Mouse (Mus musculus) midbrain, embryonic 11.5 days (tissue): ENCODE data around the gene Hcfc2. TPM values are rescaled to one million over a fixed set of nuclear protein-coding genes. Genes with fewer than 3 reads are reported as not detected.

ENCODE experiments used
- ATAC-seq: fragments of 200-750 bp; cut with Nextera tagmentation; 2 replicates; pipeline ENCODE4 v1.8.0; 2017; ENCODE audit warnings: moderate TSS enrichment, moderate library complexity; ENCODE audit not compliant: low FRiP score
- DNase-seq: peaks from one replicate; pipeline ENCODE4 v3.0.0; 2015; ENCODE audit warnings: low spot score; ENCODE audit errors: missing footprints
- H3K27ac ChIP-seq: fragments of 300-500 bp; sonication (generic); 2 replicates; pipeline ENCODE4 v1.5.1; 2014; ENCODE audit warnings: low read depth, low read length
- H3K27me3 ChIP-seq: fragments of 300-500 bp; sonication (generic); 2 replicates; pipeline ENCODE4 v1.6.1; 2014; ENCODE audit warnings: mild to moderate bottlenecking, low read length, moderate library complexity, mixed read lengths; ENCODE audit not compliant: control insufficient read depth, insufficient read depth
- H3K36me3 ChIP-seq: fragments of 300-500 bp; sonication (generic); 2 replicates; pipeline ENCODE4 v1.6.1; 2014; ENCODE audit warnings: mild to moderate bottlenecking, low read length, moderate library complexity, mixed read lengths; ENCODE audit not compliant: control insufficient read depth, insufficient read depth
- H3K4me1 ChIP-seq: fragments of 300-500 bp; sonication (generic); 2 replicates; pipeline ENCODE4 v1.6.1; 2014; ENCODE audit warnings: low read length; ENCODE audit not compliant: control insufficient read depth, insufficient read depth
- H3K4me2 ChIP-seq: fragments of 300-500 bp; sonication (generic); 2 replicates; pipeline ENCODE4 v1.6.1; 2014; ENCODE audit warnings: mild to moderate bottlenecking, moderate library complexity
- H3K4me3 ChIP-seq: fragments of 300-500 bp; sonication (generic); 2 replicates; pipeline ENCODE4 v1.5.1; 2014; ENCODE audit warnings: low read depth, low read length
- H3K9ac ChIP-seq: fragments of 300-500 bp; sonication (generic); 2 replicates; pipeline ENCODE4 v1.6.1; 2014; ENCODE audit warnings: low read length
- H3K9me3 ChIP-seq: fragments of 300-500 bp; sonication (generic); 2 replicates; pipeline ENCODE4 v1.6.1; 2016; ENCODE audit warnings: low read length; ENCODE audit not compliant: control insufficient read depth
- WGBS: fragments of 180-500 bp; shearing (Covaris S2); extraction: QIAGEN DNeasy Blood & Tissue Kit; methylation state at CpG from one replicate; pipeline ENCODE4 v1.1.7; 2014; 5-methylcytosine and 5-hydroxymethylcytosine counted together
- polyA plus RNA-seq: library from polyadenylated mRNA; unstranded; fragments of >200 nt; fragmentation: Nextera tagmentation; extraction: Ambion mirVana; gene quantifications from 2 replicates; pipeline ENCODE4 v1.2.1, GENCODE M21; 2014

Hcfc2 gene
- polyA plus RNA-seq, 1 experiment from 2014 or later = 35.2 TPM

- Histone ChIP-seq H3K9ac (no peak overlapping the region), H3K4me1 (peaks cover 7% of the 10 kb centered on the region), H3K36me3 (no peaks in the 10 kb centered on the region), H3K4me2 (no peak overlapping the region), H3K9me3 (no peaks in the 10 kb centered on the region), H3K4me3 (no peak overlapping the region), H3K27me3 (no peaks in the 10 kb centered on the region), H3K27ac (no peak overlapping the region)
- DNase-seq = no peak
- ATAC-seq = no peak
- 90% methylated on average over 3 of the region's 3 CpGs for WGBS
These were observed 1.4 kb downstream of the Hcfc2 start for GRCm38 (mm10) chr10:82697305-82697898.

GRCm38 (mm10) chr10:82698712-82699261, 2.8 kb downstream of the Hcfc2 start:
- ATAC-seq (peak; percentile 95), DNase-seq (peak; percentile 99)
- under 1% methylated on average over 42 of the region's 42 CpGs for WGBS

GRCm38 (mm10) chr10:82699296-82699941, 3.5 kb downstream of the Hcfc2 start:
- H3K4me1 ChIP-seq = peaks cover 7% of the 10 kb centered on the region
- H3K27me3 ChIP-seq = no peaks in the 10 kb centered on the region
- DNase-seq = peak; percentile 93
- H3K36me3 ChIP-seq = no peaks in the 10 kb centered on the region
- peak overlapping the region; percentile 87 for H3K4me3 ChIP-seq
- peak overlapping the region; percentile 85 for H3K9ac ChIP-seq
- peak overlapping the region; percentile 61 for H3K4me2 ChIP-seq
- peak; percentile 85 for ATAC-seq
- no peak overlapping the region; the same call in 1 of the 2 replicates for H3K27ac ChIP-seq
- no peaks in the 10 kb centered on the region for H3K9me3 ChIP-seq
- WGBS = under 1% methylated on average over 56 of the region's 59 CpGs

More at GRCm38 (mm10) chr10:82698712-82699261, 2.8 kb downstream of the Hcfc2 start:
- Histone ChIP-seq H3K27ac (peak overlapping the region; percentile 10), H3K27me3 (no peaks in the 10 kb centered on the region), H3K9me3 (no peaks in the 10 kb centered on the region), H3K9ac (peak overlapping the region; percentile 85), H3K4me1 (peaks cover 7% of the 10 kb centered on the region), H3K36me3 (no peaks in the 10 kb centered on the region), H3K4me2 (peak overlapping the region; percentile 61), H3K4me3 (peak overlapping the region; percentile 87)

GRCm38 (mm10) chr10:82741354-82741753, 45.4 kb downstream of the Hcfc2 start:
- WGBS = 85% methylated on average over 8 of the region's 8 CpGs
- Histone ChIP-seq H3K4me3 (no peak overlapping the region), H3K9ac (no peak overlapping the region), H3K36me3 (peaks cover 8% of the 10 kb centered on the region; the same call in 1 of the 2 replicates), H3K9me3 (no peaks in the 10 kb centered on the region), H3K27me3 (no peaks in the 10 kb centered on the region), H3K4me2 (no peak overlapping the region), H3K27ac (no peak overlapping the region), H3K4me1 (no peaks in the 10 kb centered on the region)
- ATAC-seq = no peak
- DNase-seq = no peak

GRCm38 (mm10) chr10:82741876-82742275, 45.9 kb downstream of the Hcfc2 start:
- Histone ChIP-seq H3K9me3 (no peaks in the 10 kb centered on the region), H3K27me3 (no peaks in the 10 kb centered on the region), H3K4me1 (no peaks in the 10 kb centered on the region), H3K4me3 (no peak overlapping the region), H3K4me2 (no peak overlapping the region), H3K9ac (no peak overlapping the region), H3K36me3 (peaks cover 8% of the 10 kb centered on the region; the same call in 1 of the 2 replicates), H3K27ac (no peak overlapping the region)
- ATAC-seq = no peak
- WGBS = 91% methylated on average over 4 of the region's 4 CpGs
- no peak for DNase-seq

- Histone ChIP-seq H3K4me1 (no peaks in the 10 kb centered on the region), H3K4me3 (no peak overlapping the region), H3K9ac (no peak overlapping the region), H3K36me3 (peaks cover 11% of the 10 kb centered on the region; the same call in 1 of the 2 replicates), H3K9me3 (no peaks in the 10 kb centered on the region), H3K27ac (no peak overlapping the region), H3K27me3 (no peaks in the 10 kb centered on the region), H3K4me2 (no peak overlapping the region)
- WGBS = 71% methylated on average over 1 of the region's 1 CpGs
- ATAC-seq (no peak), DNase-seq (no peak)
These were observed 46.6 kb downstream of the Hcfc2 start for GRCm38 (mm10) chr10:82742578-82742977.

- WGBS = 93% methylated on average over 6 of the region's 6 CpGs
- Histone ChIP-seq H3K4me2 (no peak overlapping the region), H3K4me1 (no peaks in the 10 kb centered on the region), H3K4me3 (no peak overlapping the region), H3K36me3 (peaks cover 8% of the 10 kb centered on the region), H3K9ac (no peak overlapping the region), H3K9me3 (no peaks in the 10 kb centered on the region), H3K27ac (no peak overlapping the region), H3K27me3 (no peaks in the 10 kb centered on the region)
- ATAC-seq (no peak), DNase-seq (no peak)
These were observed 48.3 kb downstream of the Hcfc2 start for GRCm38 (mm10) chr10:82744296-82744695.

- Histone ChIP-seq H3K27me3 (no peaks in the 10 kb centered on the region), H3K4me3 (no peak overlapping the region), H3K9ac (no peak overlapping the region), H3K4me2 (no peak overlapping the region), H3K4me1 (no peaks in the 10 kb centered on the region), H3K36me3 (peaks cover 13% of the 10 kb centered on the region), H3K27ac (no peak overlapping the region), H3K9me3 (no peaks in the 10 kb centered on the region)
- no peak for DNase-seq
- ATAC-seq = no peak
- WGBS = 92% methylated on average over 5 of the region's 5 CpGs
These were observed 49.3 kb downstream of the Hcfc2 start for GRCm38 (mm10) chr10:82745301-82745700.
